Mouse (Mus musculus) brown adipose tissue, adult 24 weeks (tissue): ENCODE measurements at regions not wholly inside any gene's neighbourhood (a gene's known extent, or its start where the extent isn't known, plus 50 kb on each side); places are given as distances from the start of the nearest gene placed in this dataset.

Experiments
- H3K27ac ChIP-seq: fragments of 200-500 bp; replicated peaks from 2 replicates; pipeline ENCODE4 v1.5.1; 2012; ENCODE audit warnings: low read depth, mild to moderate bottlenecking, low read length
- H3K4me1 ChIP-seq: fragments of 200-500 bp; 2 replicates; pipeline ENCODE4 v1.6.1; 2012; ENCODE audit warnings: low read length, mixed read lengths; ENCODE audit not compliant: control insufficient read depth, insufficient read depth, insufficient read length
- H3K4me3 ChIP-seq: fragments of 200-500 bp; 2 replicates; pipeline ENCODE4 v1.5.1; 2012; ENCODE audit warnings: low read depth, mild to moderate bottlenecking, low read length, moderate library complexity; ENCODE audit not compliant: insufficient read depth

DNA sequence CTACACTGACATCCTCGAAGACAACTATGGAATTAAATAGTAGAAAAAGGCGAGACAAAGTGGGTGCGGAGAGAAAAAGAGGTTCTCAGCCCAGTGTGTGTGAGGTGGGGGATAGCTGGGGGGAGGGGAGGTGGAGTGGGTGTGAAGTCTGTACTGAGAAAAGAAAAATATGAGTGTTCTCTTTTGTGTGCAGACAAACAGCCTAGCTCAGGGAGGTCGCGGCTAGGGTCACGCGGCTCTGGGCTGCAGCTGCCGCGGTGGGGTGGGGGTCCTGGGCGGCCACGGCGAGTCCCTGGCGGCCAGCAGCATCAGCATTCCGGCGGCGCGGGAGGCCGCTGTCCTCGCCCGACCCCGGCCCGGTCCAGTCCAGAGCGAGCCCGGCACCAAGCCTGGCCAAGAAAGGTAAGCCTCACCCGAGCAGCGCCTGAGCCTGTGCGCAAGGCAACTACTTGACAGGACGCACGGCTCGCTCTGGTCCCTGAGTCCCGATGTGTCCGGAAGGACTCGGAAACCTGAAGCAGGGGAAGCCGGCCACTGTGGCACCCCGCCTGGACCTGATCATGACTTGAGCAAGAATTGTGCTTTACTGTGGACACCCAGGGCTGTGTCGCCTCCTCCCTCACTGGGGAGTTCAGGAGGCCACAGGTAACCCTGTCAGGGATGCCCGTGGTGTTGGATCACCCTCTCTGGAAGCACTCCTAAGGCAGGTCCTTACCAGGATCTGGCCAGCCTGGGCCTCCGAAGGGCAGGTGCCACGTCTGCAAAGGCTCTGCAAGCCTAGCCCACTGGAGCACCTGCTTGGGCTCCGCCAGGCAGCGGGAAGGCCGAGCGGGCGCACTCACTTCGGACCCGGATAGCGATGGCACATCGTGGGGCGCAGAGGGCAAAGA is 91.4 kb upstream of the Dio3 start:
- H3K4me1 ChIP-seq: no peaks in the 10 kb centered on the region
- H3K27ac ChIP-seq: no peak overlapping the region
- H3K4me3 ChIP-seq: no peak overlapping the region

DNA sequence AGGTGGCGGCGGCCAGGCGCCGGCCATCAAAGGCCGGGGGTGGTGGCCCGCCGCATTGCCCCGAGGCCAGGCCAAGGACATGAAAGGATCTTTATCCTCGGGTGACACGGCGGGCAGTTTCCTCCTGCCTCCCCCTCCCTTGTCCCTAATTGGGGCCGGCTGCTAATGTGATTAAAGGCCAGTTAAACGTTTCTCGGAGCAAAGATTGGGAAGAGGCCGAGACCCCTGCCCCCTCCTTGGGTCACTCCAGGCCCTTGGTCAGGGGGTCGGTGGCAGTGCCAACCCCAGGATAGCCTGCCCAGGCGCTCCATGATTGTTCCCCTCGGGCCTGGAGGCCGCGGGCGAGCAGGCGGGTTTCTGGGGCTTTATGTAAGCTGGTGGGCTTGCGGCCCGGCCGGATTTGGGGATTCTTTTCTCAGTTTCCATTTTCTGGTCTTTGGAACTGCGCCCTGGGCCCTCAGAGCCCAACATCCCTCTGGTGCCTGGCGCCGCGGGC is 90.7 kb upstream of the Dio3 start:
- Histone ChIP-seq H3K4me3 (no peak overlapping the region), H3K4me1 (no peaks in the 10 kb centered on the region), H3K27ac (no peak overlapping the region)

DNA sequence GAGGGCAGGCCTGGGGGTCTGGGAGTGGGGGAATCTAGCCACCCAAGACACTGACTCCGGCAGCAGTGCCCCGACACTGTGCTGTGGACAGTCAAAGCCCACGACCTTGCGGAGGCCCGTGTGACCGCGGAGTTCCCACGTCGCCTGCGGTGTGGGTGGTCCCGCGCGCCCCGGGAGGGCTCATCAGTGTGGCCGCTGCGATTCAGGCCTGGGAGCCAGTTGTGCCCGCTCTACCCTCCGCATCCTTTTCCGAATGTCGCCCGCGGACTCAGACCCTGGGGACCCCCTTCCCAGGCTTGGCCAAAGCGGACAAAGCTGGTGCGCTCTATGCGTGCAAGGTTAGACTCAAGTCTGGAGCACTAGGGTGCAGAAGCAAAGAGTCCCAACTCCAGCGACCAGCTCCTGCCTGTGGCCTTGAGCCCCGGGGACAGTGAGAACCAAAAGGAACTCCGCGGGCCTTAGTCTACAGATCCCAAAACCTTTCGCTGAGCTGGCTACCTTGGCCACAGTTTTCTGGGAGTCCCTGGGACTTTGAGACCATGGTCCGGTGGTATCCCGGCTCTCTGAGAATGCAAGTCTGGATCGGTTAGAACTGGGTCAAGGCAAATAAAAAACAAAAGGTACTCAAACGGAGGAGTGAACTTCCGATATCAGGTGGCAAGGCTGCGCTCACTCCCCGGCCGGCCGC is 90.1 kb upstream of the Dio3 start:
- Histone ChIP-seq H3K27ac (no peak overlapping the region), H3K4me3 (no peak overlapping the region), H3K4me1 (no peaks in the 10 kb centered on the region)

DNA sequence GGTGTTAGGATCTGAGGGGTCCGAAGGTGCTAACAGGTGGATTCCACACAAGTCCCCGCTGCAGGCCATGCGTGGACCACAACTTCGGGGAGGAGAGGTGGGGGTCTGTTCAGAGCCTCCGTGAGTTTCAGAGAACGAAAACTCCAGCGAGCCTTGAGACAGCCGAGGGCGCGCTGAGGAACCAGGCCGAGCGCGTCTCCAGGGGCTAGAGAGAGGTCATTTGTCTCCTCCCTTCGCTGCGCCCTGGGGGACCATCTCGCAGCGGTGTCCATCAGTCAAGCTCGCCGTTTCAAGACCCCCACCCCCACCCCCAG is 89.6 kb upstream of the Dio3 start:
- no peaks in the 10 kb centered on the region for H3K4me1 ChIP-seq
- H3K4me3 ChIP-seq: no peak overlapping the region
- H3K27ac ChIP-seq: no peak overlapping the region

DNA sequence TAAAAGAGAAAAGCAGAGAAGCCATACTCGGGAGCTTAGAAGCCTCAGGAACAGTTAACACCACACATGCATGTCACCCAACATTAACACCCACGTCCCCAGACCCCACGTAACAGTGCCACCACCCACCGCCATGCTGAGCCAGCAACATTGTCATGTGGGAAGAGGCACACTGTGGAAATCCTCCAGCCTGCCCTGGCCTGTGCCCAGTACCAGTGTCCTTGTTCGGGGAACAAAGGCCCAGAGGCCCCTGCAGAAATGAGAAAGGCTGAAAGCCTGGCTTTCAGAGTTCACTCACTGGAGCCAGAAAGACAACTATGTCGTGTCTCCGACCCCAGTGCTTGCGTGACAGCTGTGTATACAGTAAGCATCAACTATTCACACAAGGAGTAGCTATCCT is 86.7 kb upstream of the Dio3 start:
- Histone ChIP-seq H3K4me1 (no peaks in the 10 kb centered on the region), H3K27ac (no peak overlapping the region), H3K4me3 (no peak overlapping the region)

DNA sequence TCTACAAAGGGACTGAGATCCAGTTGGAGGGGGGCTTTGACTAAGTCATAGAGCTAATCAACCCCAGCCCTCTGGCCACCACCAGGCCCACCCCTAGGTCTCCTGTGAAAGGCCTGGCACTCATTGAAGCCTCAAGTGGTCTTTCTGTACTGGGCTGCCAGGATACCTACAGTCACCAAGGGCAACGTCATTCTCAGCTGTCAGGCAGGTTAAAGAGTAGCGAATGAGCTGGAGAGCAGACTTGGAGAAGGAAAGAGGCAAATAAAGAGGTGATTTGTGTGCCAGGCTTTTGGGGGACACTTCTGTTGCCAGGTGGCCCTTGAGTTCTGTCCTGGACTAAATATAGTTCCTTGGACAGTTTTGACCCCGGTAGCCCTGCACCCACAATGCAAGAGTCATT is 81.5 kb upstream of the Dio3 start:
- Histone ChIP-seq H3K27ac (no peak overlapping the region), H3K4me1 (no peaks in the 10 kb centered on the region), H3K4me3 (no peak overlapping the region)

DNA sequence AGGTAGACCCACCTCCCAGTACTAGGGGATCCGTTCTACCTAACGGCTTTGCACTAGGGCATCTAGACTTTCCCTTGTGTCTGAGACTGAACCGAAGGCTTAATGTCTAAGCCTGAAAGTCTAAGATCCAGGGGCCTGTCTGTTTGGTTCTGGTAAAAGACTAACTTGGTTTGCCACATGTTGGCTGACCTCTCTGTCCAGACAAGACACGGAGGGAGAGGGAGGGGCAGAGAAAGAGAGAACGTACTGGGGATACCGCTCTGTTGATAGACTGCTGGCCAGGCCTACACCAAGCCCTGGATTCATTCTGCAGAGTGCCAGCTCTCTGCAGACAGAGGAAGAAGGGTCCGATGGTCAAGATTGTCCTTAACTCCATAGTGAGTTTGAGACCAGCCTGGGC is 78.4 kb upstream of the Dio3 start:
- H3K27ac ChIP-seq: no peak overlapping the region
- H3K4me3 ChIP-seq: no peak overlapping the region
- H3K4me1 ChIP-seq: peaks cover 3% of the 10 kb centered on the region

DNA sequence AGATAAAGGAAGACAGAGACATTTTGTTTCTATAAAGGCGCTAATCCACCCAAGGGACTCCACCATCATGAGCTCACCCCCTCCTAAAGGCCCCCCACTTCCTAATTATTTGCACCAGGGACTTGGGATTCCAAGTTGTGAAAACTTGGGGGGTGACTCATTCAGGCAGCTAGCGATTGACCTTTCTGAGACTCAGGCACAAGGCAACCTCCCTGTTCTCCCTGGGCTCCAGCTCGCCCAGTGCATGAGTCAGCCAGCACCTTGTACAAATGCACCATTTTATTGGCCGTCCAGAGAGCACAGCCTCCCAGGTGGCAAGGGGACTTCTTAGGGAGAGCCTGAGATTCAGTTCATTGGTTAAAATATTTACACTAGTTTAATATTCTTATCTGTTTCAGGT is 78.0 kb upstream of the Dio3 start:
- no peak overlapping the region for H3K27ac ChIP-seq
- no peak overlapping the region for H3K4me3 ChIP-seq
- peaks cover 3% of the 10 kb centered on the region for H3K4me1 ChIP-seq

DNA sequence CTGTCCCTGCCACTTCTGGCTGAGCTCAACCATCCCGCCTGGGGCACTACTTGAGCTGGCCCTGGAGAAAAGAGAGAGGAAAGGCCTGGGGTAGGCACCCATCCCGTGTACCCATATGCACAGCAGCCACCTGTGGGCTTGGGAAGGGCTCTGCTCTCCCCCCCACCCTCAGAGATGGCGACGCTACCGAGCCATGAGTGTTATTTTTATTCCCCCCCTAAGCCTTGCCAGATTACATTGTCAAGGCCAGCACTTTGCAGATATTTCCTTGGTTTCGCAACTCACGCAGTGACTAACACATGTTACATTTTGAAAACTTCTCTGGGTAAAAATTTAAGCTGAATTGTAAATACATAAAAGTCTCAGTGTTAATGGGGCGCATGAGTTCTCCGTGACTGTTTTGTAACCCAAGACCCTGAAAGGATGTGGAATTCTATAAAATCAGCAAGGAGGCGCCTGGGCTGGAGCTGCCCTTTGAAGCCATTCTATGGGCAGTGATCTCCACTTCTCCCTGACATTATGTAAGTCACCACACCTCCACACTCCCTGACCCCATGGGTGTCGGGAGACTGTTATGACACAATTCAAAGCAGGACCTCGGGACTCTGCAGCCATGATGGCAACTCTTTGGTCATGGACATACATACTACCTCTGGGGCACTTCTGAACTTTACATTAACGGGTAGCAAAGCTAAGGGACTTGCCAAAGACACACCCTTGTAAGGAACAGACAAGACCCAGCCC is 75.4 kb upstream of the Dio3 start:
- Histone ChIP-seq H3K4me3 (no peak overlapping the region), H3K4me1 (peaks cover 3% of the 10 kb centered on the region), H3K27ac (no peak overlapping the region)

DNA sequence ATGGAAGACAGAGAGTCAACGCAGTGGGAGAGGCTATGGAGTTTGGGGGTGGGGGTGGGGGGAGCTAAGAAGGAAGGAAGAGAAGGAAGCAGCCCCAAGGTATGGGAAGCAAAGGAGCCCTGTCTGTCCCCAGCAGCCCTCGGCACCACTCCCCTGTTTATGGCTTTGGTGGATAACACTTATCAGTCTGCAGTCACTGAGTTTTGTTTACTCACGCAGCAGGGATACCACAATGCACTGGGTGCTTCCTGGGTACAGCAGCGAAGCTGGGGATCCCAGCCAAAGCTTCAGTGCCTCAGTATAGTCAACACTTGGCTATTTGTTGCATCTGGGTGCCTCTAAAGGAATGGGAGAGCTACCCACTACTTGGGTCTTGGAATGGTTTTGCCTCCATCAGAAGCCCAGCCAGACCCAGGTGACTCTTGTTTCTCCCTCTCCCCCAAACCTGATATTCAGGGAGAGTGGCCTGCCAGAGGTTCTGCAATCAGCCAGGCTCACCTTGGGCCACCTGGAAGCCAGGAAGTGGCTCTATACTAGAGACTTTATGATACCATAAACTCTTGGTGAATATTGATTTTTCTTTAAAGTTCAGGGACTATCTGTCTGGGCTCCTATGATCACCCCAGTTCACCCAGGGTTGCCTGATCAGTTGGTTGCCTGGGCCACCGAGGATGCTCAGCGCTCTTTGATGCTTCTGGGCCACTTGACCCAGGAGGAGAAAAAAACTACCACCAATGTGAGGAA is 74.5 kb upstream of the Dio3 start:
- Histone ChIP-seq H3K27ac (no peak overlapping the region), H3K4me3 (no peak overlapping the region), H3K4me1 (peaks cover 3% of the 10 kb centered on the region)

DNA sequence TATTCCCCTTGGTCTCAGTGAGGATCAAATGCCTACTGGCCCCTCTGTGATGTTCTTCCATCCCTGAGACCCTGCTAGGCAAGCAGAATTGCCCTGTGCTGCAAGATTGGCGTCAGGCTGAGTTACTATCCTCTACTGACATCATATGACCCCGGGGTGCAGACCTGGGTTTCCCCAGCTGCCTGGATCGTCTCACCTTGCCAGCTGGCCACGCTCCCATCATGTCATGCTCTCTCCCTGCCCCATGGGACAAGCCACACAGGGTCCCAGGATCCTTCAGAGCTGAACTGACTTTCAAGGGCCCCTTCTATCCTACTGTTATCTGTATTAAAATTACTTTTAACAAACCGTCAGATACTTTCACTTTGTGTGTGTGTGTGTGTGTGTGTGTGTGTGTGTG is 72.6 kb upstream of the Dio3 start:
- H3K4me1 ChIP-seq: peaks cover 3% of the 10 kb centered on the region
- H3K4me3 ChIP-seq: no peak overlapping the region
- no peak overlapping the region for H3K27ac ChIP-seq

DNA sequence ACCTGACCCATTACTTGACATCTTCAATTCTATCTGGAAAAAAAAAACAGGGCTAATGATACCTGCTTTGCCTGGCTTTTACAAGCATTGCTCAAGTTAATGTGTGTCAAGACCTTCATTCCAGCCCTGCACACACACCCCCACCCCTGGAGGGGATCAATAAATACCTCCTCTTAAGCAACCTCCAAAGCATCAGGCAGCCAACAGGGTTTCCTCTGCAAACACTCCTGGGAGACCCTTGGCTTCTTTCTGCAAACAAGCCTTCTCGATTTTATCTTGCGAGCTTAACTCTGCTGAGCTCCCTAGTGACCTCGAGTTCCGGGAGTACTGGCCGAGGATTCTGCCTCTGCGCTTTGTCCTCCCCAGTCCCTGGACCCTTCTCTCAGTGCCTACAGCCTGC is 72.1 kb upstream of the Dio3 start:
- no peak overlapping the region for H3K27ac ChIP-seq
- H3K4me3 ChIP-seq: no peak overlapping the region
- peaks cover 3% of the 10 kb centered on the region for H3K4me1 ChIP-seq

DNA sequence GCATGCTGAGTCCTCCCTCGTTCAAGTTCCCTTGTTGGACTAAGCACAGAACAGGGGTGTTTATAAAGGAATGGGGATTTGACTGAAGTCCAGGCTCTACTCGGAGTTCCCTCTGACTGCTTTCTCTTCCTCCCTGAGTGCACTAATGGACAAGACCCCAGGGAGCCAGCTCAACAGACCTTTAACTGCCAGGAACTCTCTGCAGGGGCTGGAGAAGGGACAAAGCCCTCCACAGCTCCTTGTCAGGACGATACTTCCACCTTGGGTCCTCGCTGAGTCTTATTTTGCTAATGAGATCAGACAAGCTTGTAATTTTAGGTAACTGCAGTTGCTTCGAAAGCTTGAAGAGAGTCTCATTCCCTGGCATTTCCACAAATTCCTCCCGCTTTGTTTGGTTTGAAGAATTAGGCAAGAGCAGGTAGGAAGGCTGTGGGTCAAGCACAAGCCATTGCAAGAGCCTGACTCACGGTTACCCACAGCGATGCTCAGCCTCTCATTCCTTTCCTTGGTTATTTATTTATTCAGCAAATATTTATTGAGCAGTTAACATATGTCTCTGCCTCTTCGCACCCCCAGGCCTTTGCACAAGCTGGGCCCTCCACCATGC is 71.5 kb upstream of the Dio3 start:
- H3K4me1 ChIP-seq: peaks cover 3% of the 10 kb centered on the region
- H3K4me3 ChIP-seq: no peak overlapping the region
- no peak overlapping the region for H3K27ac ChIP-seq

DNA sequence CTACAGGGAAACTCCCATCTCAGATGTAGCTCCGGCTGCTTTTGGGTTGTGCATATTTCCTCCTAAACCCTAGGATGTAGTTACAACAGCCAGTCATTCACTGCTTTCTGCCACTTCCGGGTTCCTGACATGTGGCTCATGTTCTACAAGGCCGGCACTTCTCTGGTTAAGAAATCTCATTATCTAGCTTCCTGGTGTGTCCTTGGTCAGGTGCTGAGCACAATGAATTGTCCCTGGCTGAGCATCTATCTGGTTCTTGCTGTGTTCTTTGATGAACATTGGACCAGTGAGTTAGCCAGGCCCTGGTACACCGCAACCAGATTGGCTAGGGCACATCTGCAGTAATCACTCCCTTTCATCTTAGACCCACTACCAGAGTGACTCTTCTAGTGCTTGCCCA is 66.2 kb upstream of the Dio3 start:
- Histone ChIP-seq H3K27ac (no peak overlapping the region), H3K4me1 (no peaks in the 10 kb centered on the region), H3K4me3 (no peak overlapping the region)

DNA sequence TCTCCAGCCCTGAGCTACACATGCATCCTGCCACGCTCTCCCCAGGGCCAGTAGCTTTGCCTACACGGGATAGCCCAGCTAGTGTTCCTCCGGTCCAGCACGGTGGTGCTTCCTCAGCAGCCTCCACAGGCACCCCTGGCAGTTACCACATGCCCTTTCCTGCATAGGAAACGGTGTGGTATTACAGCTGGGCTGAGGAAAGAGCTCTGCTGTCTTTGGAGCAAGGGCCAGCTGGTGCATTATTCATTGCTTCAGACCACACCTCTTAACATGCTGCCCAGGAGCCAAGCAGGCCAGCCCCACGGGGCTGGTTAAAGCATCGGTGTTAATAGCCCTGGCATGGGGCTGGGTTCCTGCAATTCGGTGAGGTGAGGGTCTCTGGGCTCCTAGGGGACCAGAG is 64.0 kb upstream of the Dio3 start:
- Histone ChIP-seq H3K4me1 (no peaks in the 10 kb centered on the region), H3K4me3 (no peak overlapping the region), H3K27ac (no peak overlapping the region)
